ENCODE assay signal across 8 mouse cellular contexts in the genomic region with DNA sequence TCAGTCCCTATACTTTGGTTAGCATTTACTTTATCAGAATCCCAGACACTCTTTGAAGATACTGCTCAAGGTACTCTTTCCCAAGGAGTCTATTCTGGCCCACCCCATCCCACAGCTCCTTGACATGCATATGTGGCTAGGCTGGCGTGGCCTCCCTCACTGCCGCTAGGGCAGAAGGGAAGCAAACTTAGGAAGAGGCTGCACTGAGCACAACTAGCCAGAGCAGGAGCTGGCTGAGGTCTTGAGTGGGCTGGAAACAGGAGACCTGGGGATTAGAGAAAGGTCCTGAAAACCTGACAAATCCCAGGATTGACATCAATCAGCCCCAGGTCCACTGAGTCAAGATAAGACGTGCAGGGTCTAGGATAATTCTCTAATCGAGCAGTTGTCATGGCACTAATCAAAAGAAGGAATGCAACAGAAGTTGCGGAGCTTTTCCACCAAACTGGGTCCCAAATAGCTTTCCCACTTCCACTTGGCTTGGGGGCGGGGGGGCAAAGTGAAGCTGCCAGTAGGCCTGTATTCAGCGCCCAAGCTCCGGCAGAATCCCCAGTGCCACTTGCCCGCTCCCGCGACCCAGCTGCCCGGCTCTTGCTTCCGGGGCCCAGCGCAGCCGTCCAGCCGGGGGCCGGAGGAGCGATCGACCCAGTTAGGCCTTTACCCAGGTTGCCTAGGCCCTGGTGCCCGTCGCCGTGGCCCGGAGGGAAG. TPM values are rescaled to one million over a fixed set of nuclear protein-coding genes. Genes with fewer than 3 reads are reported as not detected.
A peak's percentile ranks its signal among the peaks of the same experiment; 100 is the strongest.
DNase-seq lines count a peak whose midpoint lies in the region; ATAC-seq and TF ChIP-seq lines count a peak whose summit lies in the region.

No protein-coding gene starts in this region.

- peak; percentile 21 for TF ChIP-seq CTCF in left cerebral cortex, adult 2 months (IDR thresholded peaks at IDR 0.05)

- no peak for DNase-seq in left cerebral cortex, adult 2 months (ENCODE audit: extremely low spot score in 1 of 2, low spot score in 2 of 2)
- DNase-seq in left cerebral cortex, adult 9 months (ENCODE audit: low spot score in 2 of 2), result no peak
- DNase-seq in kidney, postnatal 4 days, result peak; percentile 58 to 68
- no peak for DNase-seq in right cerebral cortex, postnatal 10 days (ENCODE audit: low spot score in 2 of 2)
- no peak for DNase-seq in frontal cortex, adult 2 months (ENCODE audit: extremely low spot score in 1 of 2, low spot score in 1 of 2)

- H3K9me3 ChIP-seq in heart, embryonic 15.5 days (replicated peaks), result no peaks in the 10 kb centered on the region
- no peaks in the 10 kb centered on the region for H3K9me3 ChIP-seq in midbrain, embryonic 13.5 days

- peak overlapping the region; percentile 90 for H3K9ac ChIP-seq in heart, embryonic 15.5 days
- H3K9ac ChIP-seq in midbrain, embryonic 13.5 days (replicated peaks), result peak overlapping the region; percentile 56

- intact Hi-C loops in left cerebral cortex, adult 2 months (cut with DNase I), result loop anchor here (1.0 to 2.0 kb wide), 2 partner anchors 27 to 33 kb away; a partner anchor contains a TSS

- H3K27me3 ChIP-seq in heart, embryonic 15.5 days, result no peaks in the 10 kb centered on the region
- H3K27me3 ChIP-seq in midbrain, embryonic 13.5 days, result no peaks in the 10 kb centered on the region

- ATAC-seq in heart, embryonic 15.5 days (replicated peaks; ENCODE audit: insufficient number of reproducible peaks, insufficient read depth, low FRiP score, low read depth), result no peak; the same call in none of the 2 replicates
- 0 out of 2 replicates have a peak, but pooled peaks have one; percentile 35 for ATAC-seq in midbrain, embryonic 13.5 days

- H3K4me1 ChIP-seq in brown adipose tissue, adult 24 weeks (ENCODE audit: control insufficient read depth, insufficient read depth, insufficient read length, low read length), result peaks cover 8% of the 10 kb centered on the region; the same call in 1 of the 2 replicates
- peaks cover 14% of the 10 kb centered on the region for H3K4me1 ChIP-seq in heart, embryonic 15.5 days (replicated peaks)
- peaks cover 33% of the 10 kb centered on the region for H3K4me1 ChIP-seq in midbrain, embryonic 13.5 days (replicated peaks)

- H3K27ac ChIP-seq in left cerebral cortex, adult 2 months, result peak overlapping the region; percentile 98
- peak overlapping the region; percentile 51 for H3K27ac ChIP-seq in brown adipose tissue, adult 24 weeks (replicated peaks; ENCODE audit: low read depth, low read length)
- peak overlapping the region; percentile 84 for H3K27ac ChIP-seq in heart, embryonic 15.5 days
- peak overlapping the region; percentile 72 for H3K27ac ChIP-seq in midbrain, embryonic 13.5 days

- H3K36me3 ChIP-seq in heart, embryonic 15.5 days, result 0 out of 2 replicates have a peak, but pooled peaks cover 6% of the 10 kb centered on the region
- 0 out of 2 replicates have a peak, but pooled peaks cover under 1% of the 10 kb centered on the region for H3K36me3 ChIP-seq in midbrain, embryonic 13.5 days

- H3K4me2 ChIP-seq in heart, embryonic 15.5 days, result peak overlapping the region; percentile 92
- H3K4me2 ChIP-seq in midbrain, embryonic 13.5 days (replicated peaks), result peak overlapping the region; percentile 52

- peak overlapping the region; percentile 67 for H3K4me3 ChIP-seq in left cerebral cortex, adult 2 months
- H3K4me3 ChIP-seq in brown adipose tissue, adult 24 weeks (ENCODE audit: insufficient read depth, low read depth, low read length), result peak overlapping the region; percentile 83
- H3K4me3 ChIP-seq in heart, embryonic 15.5 days, result peak overlapping the region; percentile 60
- H3K4me3 ChIP-seq in midbrain, embryonic 13.5 days (replicated peaks), result peak overlapping the region; percentile 33

- WGBS in heart, embryonic 15.5 days, result 6% methylated on average over 23 of the region's 23 CpGs
- WGBS in midbrain, embryonic 13.5 days, result 3% methylated on average over 23 of the region's 23 CpGs

RNA-seq across cellular contexts. Expression of a gene that starts 0.9 kb away (rescaled TPM):
- total RNA-seq in left cerebral cortex, adult 2 months (2021), result 10 to 100 TPM in 1 of 2 experiments, 1 to 10 TPM in 1; 8.7 to 13.3 TPM
- polyA plus RNA-seq in brown adipose tissue, adult 24 weeks (2012; ENCODE audit: insufficient read depth, insufficient read length, missing spikeins), result 8.7 and 8.8 TPM in 2 replicates
- 7.3 and 9.2 TPM in 2 replicates for polyA plus RNA-seq in heart, embryonic 15.5 days (2015; fragmentation: Nextera tagmentation; extraction: Ambion mirVana)
- 3.3 and 3.5 TPM in 2 replicates for polyA plus RNA-seq in midbrain, embryonic 13.5 days (2015; fragmentation: Nextera tagmentation; extraction: Ambion mirVana)
- polyA plus RNA-seq in frontal cortex, adult 2 months (2012; rRNA removed), result 6.7 and 7.0 TPM in 2 replicates

RNA-seq across cellular contexts. Expression of a gene that starts 16.2 kb away (rescaled TPM):
- 1 to 10 TPM in 1 of 2 experiments, under 1 TPM in 1; 0.50 to 1.2 TPM for total RNA-seq in left cerebral cortex, adult 2 months (2021)
- polyA plus RNA-seq in brown adipose tissue, adult 24 weeks (2012; ENCODE audit: insufficient read depth, insufficient read length, missing spikeins), result not detected in 2 replicates
- 0.13 TPM in 1 of 2 replicates, not detected in the other for polyA plus RNA-seq in heart, embryonic 15.5 days (2015; fragmentation: Nextera tagmentation; extraction: Ambion mirVana)
- 0.48 and 0.64 TPM in 2 replicates for polyA plus RNA-seq in midbrain, embryonic 13.5 days (2015; fragmentation: Nextera tagmentation; extraction: Ambion mirVana)
- polyA plus RNA-seq in frontal cortex, adult 2 months (2012; rRNA removed), result 0.74 and 0.82 TPM in 2 replicates

RNA-seq across cellular contexts. Expression of a gene that starts 20.9 kb away (rescaled TPM):
- 10 to 100 TPM; 62.1 TPM for total RNA-seq in left cerebral cortex, adult 2 months (2021)
- 0.36 TPM in 1 of 2 replicates, not detected in the other for polyA plus RNA-seq in brown adipose tissue, adult 24 weeks (2012; ENCODE audit: insufficient read depth, insufficient read length, missing spikeins)
- 1.5 and 2.8 TPM in 2 replicates for polyA plus RNA-seq in heart, embryonic 15.5 days (2015; fragmentation: Nextera tagmentation; extraction: Ambion mirVana)
- 17.3 and 18.1 TPM in 2 replicates for polyA plus RNA-seq in midbrain, embryonic 13.5 days (2015; fragmentation: Nextera tagmentation; extraction: Ambion mirVana)
- polyA plus RNA-seq in frontal cortex, adult 2 months (2012; rRNA removed), result 84.5 and 95.1 TPM in 2 replicates

RNA-seq across cellular contexts. Expression of a gene that starts 27.0 kb away (rescaled TPM):
- total RNA-seq in left cerebral cortex, adult 2 months (2021), result 1 to 10 TPM in 1 of 2 experiments, under 1 TPM in 1; 0.77 to 1.1 TPM
- polyA plus RNA-seq in brown adipose tissue, adult 24 weeks (2012; ENCODE audit: insufficient read depth, insufficient read length, missing spikeins), result not detected in 2 replicates
- 0.28 and 0.52 TPM in 2 replicates for polyA plus RNA-seq in heart, embryonic 15.5 days (2015; fragmentation: Nextera tagmentation; extraction: Ambion mirVana)
- not detected in 2 replicates for polyA plus RNA-seq in midbrain, embryonic 13.5 days (2015; fragmentation: Nextera tagmentation; extraction: Ambion mirVana)
- polyA plus RNA-seq in frontal cortex, adult 2 months (2012; rRNA removed), result 1.1 TPM in 1 of 2 replicates, not detected in the other

RNA-seq across cellular contexts. Expression of a gene that starts 33.6 kb away (rescaled TPM):
- 10 to 100 TPM; 59.5 to 66.3 TPM for total RNA-seq in left cerebral cortex, adult 2 months (2021)
- 10.8 and 11.6 TPM in 2 replicates for polyA plus RNA-seq in brown adipose tissue, adult 24 weeks (2012; ENCODE audit: insufficient read depth, insufficient read length, missing spikeins)
- polyA plus RNA-seq in heart, embryonic 15.5 days (2015; fragmentation: Nextera tagmentation; extraction: Ambion mirVana), result 10.7 and 14.8 TPM in 2 replicates
- 26.2 and 28.5 TPM in 2 replicates for polyA plus RNA-seq in midbrain, embryonic 13.5 days (2015; fragmentation: Nextera tagmentation; extraction: Ambion mirVana)
- polyA plus RNA-seq in frontal cortex, adult 2 months (2012; rRNA removed), result 18.6 and 20.5 TPM in 2 replicates

Comparison
In these comparisons a context has a peak if more than half of its experiments do, and no peak if none do; other contexts are left out.
1. DNase-seq: peak in kidney, postnatal 4 days (2 of 2); none in left cerebral cortex, adult 2 months (0 of 2), left cerebral cortex, adult 9 months (0 of 2), right cerebral cortex, postnatal 10 days (0 of 2) and frontal cortex, adult 2 months (0 of 2).
2. H3K4me3 ChIP-seq: peak in every context shown above with its lines; median percentile 83 in brown adipose tissue, adult 24 weeks; 67 in left cerebral cortex, adult 2 months; 60 in heart, embryonic 15.5 days; 33 in midbrain, embryonic 13.5 days.
3. Peak in every context shown above with its lines, with median percentiles within 50 percentile points of each other: H3K27ac ChIP-seq.